Mouse (Mus musculus) lung, embryonic 14.5 days (tissue): Measurements from ENCODE around the gene Hist1h3e. TPM values are rescaled to one million over a fixed set of nuclear protein-coding genes. Genes with fewer than 3 reads are reported as not detected.
A peak's percentile ranks its signal among the peaks of the same experiment; 100 is the strongest.
"Not testable (repeated sequence)": the region's sequence is repeated elsewhere in the genome, so short reads cannot be mapped to it uniquely, and the experiment has no call there.

ENCODE experiments used
- ATAC-seq: fragments of 200-750 bp; cut with Nextera tagmentation; 2 replicates; pipeline ENCODE4 v1.8.0; 2017; ENCODE audit warnings: mild to moderate bottlenecking, moderate TSS enrichment, moderate library complexity; ENCODE audit not compliant: insufficient read depth
- DNase-seq: peaks from one replicate; pipeline ENCODE4 v3.0.0-alpha.2; 2015
- H3K27ac ChIP-seq: fragments of 300-500 bp; sonication (generic); 2 replicates; pipeline ENCODE4 v1.5.1; 2014; ENCODE audit warnings: low read depth, mild to moderate bottlenecking, moderate library complexity
- H3K27me3 ChIP-seq: fragments of 300-500 bp; sonication (generic); 2 replicates; pipeline ENCODE4 v1.6.1; 2014; ENCODE audit warnings: low read length, control low read depth; ENCODE audit not compliant: insufficient read depth
- H3K36me3 ChIP-seq: fragments of 300-500 bp; sonication (generic); 2 replicates; pipeline ENCODE4 v1.6.1; 2014; ENCODE audit warnings: control low read depth; ENCODE audit not compliant: insufficient read depth
- H3K4me1 ChIP-seq: fragments of 300-500 bp; sonication (generic); 2 replicates; pipeline ENCODE4 v1.6.1; 2014; ENCODE audit warnings: antibody characterized with exemption, control low read depth; ENCODE audit not compliant: insufficient read depth
- H3K4me2 ChIP-seq: fragments of 300-500 bp; sonication (generic); 2 replicates; pipeline ENCODE4 v1.6.1; 2014; ENCODE audit warnings: mild to moderate bottlenecking
- H3K4me3 ChIP-seq: fragments of 300-500 bp; sonication (generic); 2 replicates; pipeline ENCODE4 v1.5.1; 2014; ENCODE audit warnings: low read depth, low read length
- H3K9ac ChIP-seq: fragments of 300-500 bp; sonication (generic); 2 replicates; pipeline ENCODE4 v1.6.1; 2014
- H3K9me3 ChIP-seq: fragments of 300-500 bp; sonication (generic); 2 replicates; pipeline ENCODE4 v1.6.1; 2016; ENCODE audit warnings: low read depth, low read length, control low read depth
- CTCF ChIP-seq: IDR thresholded peaks from 2 replicates; pipeline ENCODE4 v1.5.1; 2016; ENCODE audit warnings: antibody characterized with exemption, low read depth
- WGBS: fragments of 180-500 bp; shearing (Covaris S2); extraction: QIAGEN DNeasy Blood & Tissue Kit; methylation state at CpG from one replicate; pipeline ENCODE4 v1.1.7; 2014; 5-methylcytosine and 5-hydroxymethylcytosine counted together
- polyA plus RNA-seq: library from polyadenylated mRNA; unstranded; fragments of >200 nt; fragmentation: Nextera tagmentation; extraction: Ambion mirVana; gene quantifications from 2 replicates; pipeline ENCODE4 v1.2.1, GENCODE M21; 2014

Gene Hist1h3e
- polyA plus RNA-seq, 1 experiment from 2014 or later = 10.6 TPM

- DNase-seq = peak; percentile 96
- H3K9me3 ChIP-seq = no peaks in the 10 kb centered on the region
- peak within 1 kb of the TSS; percentile 79 for H3K4me2 ChIP-seq
- H3K27me3 ChIP-seq = no peaks in the 10 kb centered on the region
- peak within 1 kb of the TSS; percentile 97 for H3K27ac ChIP-seq
- H3K4me3 ChIP-seq = peak within 1 kb of the TSS; percentile 45
- WGBS = under 1% methylated on average over 18 of the region's 18 CpGs
- no peak for TF ChIP-seq CTCF
- ATAC-seq = peak; percentile 56
- H3K4me1 ChIP-seq = 0 out of 2 replicates have a peak, but pooled peaks cover 4% of the 10 kb centered on the region
- H3K36me3 ChIP-seq = no peaks in the 10 kb centered on the region
- peak within 1 kb of the TSS; percentile 82 for H3K9ac ChIP-seq
These were observed 13.2 kb upstream of the Hist1h3e start, which contains the start of gene Hist1h3d for GRCm38 (mm10) chr13:23575271-23575851. Hist1h3d (plus strand) TSS chr13:23575763.

GRCm38 (mm10) chr13:23574546-23575170 is 12.5 kb upstream of the Hist1h3e start:
- Histone ChIP-seq H3K9ac (peak overlapping the region; percentile 49), H3K4me2 (peak overlapping the region; percentile 87), H3K4me3 (peak overlapping the region; percentile 45), H3K27ac (peak overlapping the region; percentile 99)
- H3K9me3 ChIP-seq, H3K27me3 ChIP-seq, H3K4me1 ChIP-seq, H3K36me3 ChIP-seq: not testable (repeated sequence)
- WGBS = under 1% methylated on average over 5 of the region's 39 CpGs
- ATAC-seq = peak; percentile 0; the same call in 1 of the 2 replicates
- DNase-seq = peak; percentile 64

- H3K9ac ChIP-seq = peak within 1 kb of the TSS; percentile 82
- H3K4me2 ChIP-seq = peak within 1 kb of the TSS; percentile 87
- DNase-seq = peak; percentile 99
- H3K27me3 ChIP-seq, H3K4me1 ChIP-seq, H3K36me3 ChIP-seq, H3K9me3 ChIP-seq: not testable (repeated sequence)
- peak within 1 kb of the TSS; percentile 45 for H3K4me3 ChIP-seq
- peak; percentile 85 for ATAC-seq
- peak within 1 kb of the TSS; percentile 99 for H3K27ac ChIP-seq
- under 1% methylated on average over 20 of the region's 42 CpGs for WGBS
These were observed 11.8 kb upstream of the Hist1h3e start, which contains the start of the genes Hist1h2bf and Hist1h2ad for GRCm38 (mm10) chr13:23573898-23574524. Hist1h2bf (minus strand) TSS chr13:23574196. Hist1h2ad (plus strand) TSS chr13:23574381.

GRCm38 (mm10) chr13:23573034-23573897 is 11.1 kb upstream of the Hist1h3e start:
- peak overlapping the region; percentile 99 for H3K27ac ChIP-seq
- peak overlapping the region; percentile 87 for H3K4me2 ChIP-seq
- not testable (repeated sequence) for H3K4me1 ChIP-seq, H3K36me3 ChIP-seq, H3K27me3 ChIP-seq, ATAC-seq, H3K9me3 ChIP-seq
- peak; percentile 52 for DNase-seq
- peak overlapping the region; percentile 45 for H3K4me3 ChIP-seq
- 4% methylated on average over 17 of the region's 20 CpGs for WGBS
- peak overlapping the region; percentile 82 for H3K9ac ChIP-seq

GRCm38 (mm10) chr13:23572218-23573033 is 10.3 kb upstream of the Hist1h3e start:
- Histone ChIP-seq H3K27ac (peak overlapping the region; percentile 99), H3K4me1 (0 out of 2 replicates have a peak, but pooled peaks cover 3% of the 10 kb centered on the region), H3K4me2 (peak overlapping the region; percentile 87), H3K4me3 (peak overlapping the region; percentile 45), H3K9me3 (no peaks in the 10 kb centered on the region), H3K9ac (peak overlapping the region; percentile 82), H3K36me3 (no peaks in the 10 kb centered on the region), H3K27me3 (no peaks in the 10 kb centered on the region)
- DNase-seq (peak; percentile 65), ATAC-seq (no peak)
- TF ChIP-seq CTCF = no peak
- 13% methylated on average over 2 of the region's 2 CpGs for WGBS

GRCm38 (mm10) chr13:23571504-23572217 is 9.5 kb upstream of the Hist1h3e start:
- WGBS = 0% methylated on average over 10 of the region's 34 CpGs
- not testable (repeated sequence) for ATAC-seq

More at GRCm38 (mm10) chr13:23571504-23572217, 9.5 kb upstream of the Hist1h3e start:
- H3K9me3 ChIP-seq, H3K4me1 ChIP-seq, H3K36me3 ChIP-seq, H3K27me3 ChIP-seq: not testable (repeated sequence)
- H3K4me2 ChIP-seq = peak overlapping the region; percentile 87
- peak overlapping the region; percentile 99 for H3K27ac ChIP-seq
- H3K4me3 ChIP-seq = peak overlapping the region; percentile 45
- H3K9ac ChIP-seq = peak overlapping the region; percentile 82
- DNase-seq = peak; percentile 75
